Mouse (Mus musculus) layer of hippocampus, adult 9-11 months (tissue): ENCODE data around the gene 2610507B11Rik.
"Not testable (repeated sequence)": the region's sequence is repeated elsewhere in the genome, so short reads cannot be mapped to it uniquely, and the experiment has no call there.

ENCODE experiments used
- DNase-seq: peaks from one replicate; pipeline ENCODE4 v3.0.0; 2022

2610507B11Rik gene

GRCm38 (mm10) chr11:78261380-78262352 lies at the start of gene 2610507B11Rik:
2610507B11Rik (plus strand) TSS chr11:78261752.
- DNase-seq: peak; percentile 90

DNA sequence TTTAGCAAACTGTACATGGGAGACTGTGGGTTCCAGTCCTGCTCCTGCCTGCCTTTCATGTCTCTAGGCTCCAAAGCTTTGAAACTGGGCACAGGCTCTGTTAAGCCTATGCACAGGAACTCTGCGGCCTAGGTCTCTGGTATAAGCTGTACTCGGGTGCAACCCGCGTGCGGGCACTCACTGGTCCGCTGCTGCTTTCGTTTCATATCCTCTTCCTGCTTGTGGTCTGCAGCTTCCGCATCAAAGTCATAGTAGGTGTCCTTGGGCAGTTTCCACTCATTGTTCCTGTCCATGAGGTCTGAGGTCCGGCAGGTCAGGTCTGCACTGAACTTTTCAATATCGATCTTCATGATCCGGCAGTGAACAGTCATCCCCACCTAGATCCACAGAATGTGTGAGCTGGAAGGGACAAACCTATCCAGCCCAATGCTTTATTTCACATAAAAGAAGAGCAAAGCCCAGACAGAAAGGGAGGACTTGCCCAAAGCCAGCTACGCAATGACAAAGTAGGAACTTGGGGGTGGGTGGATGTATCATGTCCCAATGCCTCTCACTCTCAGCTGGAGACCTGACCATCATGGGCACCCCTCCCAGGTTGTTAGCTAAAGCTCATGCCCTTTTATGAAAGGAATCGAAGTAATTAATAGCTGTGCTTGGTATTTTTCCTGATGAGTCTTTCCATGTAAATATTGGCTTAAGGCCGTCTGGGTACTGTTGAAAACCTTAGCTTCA lies 48.3 kb upstream of the 2610507B11Rik start:
- DNase-seq: no peak

GRCm38 (mm10) chr11:78215709-78216317 lies 45.7 kb upstream of the 2610507B11Rik start:
- peak; percentile 60 for DNase-seq

DNA sequence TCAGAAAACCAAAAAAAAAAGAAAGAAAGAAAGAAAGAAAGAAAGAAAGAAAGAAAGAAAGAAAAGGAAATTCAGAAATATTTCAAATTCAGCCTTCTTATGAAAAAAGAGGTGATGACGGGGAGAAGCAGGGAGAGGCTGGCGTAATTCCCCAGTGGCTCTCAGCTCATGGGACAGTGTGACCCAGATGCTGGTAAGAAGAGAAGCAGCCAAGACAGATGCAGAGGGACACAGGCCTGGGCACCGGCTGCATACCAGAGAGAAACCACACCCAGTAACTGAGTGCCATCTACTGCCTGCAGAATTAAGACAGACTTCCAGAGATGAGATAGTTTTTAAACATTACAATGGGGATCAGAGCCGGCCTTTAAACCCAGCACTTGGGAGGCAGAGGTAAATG lies 38.0 kb upstream of the 2610507B11Rik start:
- no peak for DNase-seq

DNA sequence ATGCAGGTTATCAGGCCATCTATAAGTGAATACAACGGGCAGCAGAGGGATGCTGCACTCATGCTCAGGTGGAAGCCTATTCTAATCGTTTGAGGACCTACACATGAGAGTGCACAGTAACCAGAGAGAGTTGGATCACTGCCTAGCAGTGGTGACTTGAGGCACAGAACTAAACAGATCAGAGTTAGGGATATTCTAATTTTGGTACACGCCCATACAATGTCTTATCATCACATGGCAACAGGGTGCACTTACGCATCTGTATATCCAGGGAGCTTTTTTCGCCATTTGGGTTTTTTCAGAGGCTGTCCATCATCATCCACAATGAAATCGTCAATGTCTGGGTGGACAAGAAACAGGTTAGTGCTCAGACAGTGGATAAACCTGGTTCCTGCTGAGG lies 30.0 kb upstream of the 2610507B11Rik start:
- DNase-seq: no peak

- DNase-seq: peak; percentile 91
Measured at GRCm38 (mm10) chr11:78240193-78240857, 21.2 kb upstream of the 2610507B11Rik start.

- DNase-seq: no peak
Measured at GRCm38 (mm10) chr11:78245261-78245626, 16.3 kb upstream of the 2610507B11Rik start.

- peak; percentile 83 for DNase-seq
Measured at GRCm38 (mm10) chr11:78245627-78246317, 15.8 kb upstream of the 2610507B11Rik start, which contains the start of the genes Sdf2 and Supt6. Sdf2 (plus strand) TSS chr11:78245746. Supt6 (minus strand) TSS chr11:78245987.

DNA sequence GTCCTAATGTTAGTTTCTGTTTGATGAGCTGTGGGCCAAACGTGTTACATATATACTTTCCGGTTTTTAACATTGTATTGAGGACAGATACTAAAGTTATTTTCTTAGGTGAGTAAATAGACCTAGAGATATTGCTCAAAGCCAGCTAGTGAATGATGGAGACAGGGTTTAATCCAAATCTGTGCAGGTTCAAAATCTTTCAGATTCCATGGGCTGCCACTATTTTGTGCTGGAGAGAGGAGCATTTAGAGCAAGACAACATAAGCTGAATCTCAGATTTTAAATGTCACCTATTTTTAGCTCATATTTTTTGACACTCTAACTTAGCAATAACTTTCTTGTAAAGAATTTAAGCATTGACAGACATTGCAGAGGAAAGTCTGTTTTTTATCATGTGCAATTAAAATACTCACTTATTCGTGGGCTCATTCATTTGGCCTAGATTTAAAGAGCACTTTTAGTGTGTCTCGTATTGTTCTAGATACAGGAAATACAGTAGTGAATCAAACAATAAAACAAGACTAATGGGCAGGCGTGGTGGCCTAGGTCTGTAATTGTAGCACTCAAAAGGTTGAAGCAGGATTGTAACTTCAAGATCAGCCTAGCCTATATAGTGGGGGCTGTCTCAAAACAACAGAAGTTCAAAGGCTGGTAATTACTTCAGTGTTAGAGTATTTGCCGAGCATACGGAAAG lies 15.1 kb upstream of the 2610507B11Rik start:
- no peak for DNase-seq

GRCm38 (mm10) chr11:78247012-78247348 lies 14.6 kb upstream of the 2610507B11Rik start:
- DNase-seq: no peak

GRCm38 (mm10) chr11:78247727-78248140 lies 13.8 kb upstream of the 2610507B11Rik start:
- DNase-seq: no peak

- no peak for DNase-seq
Measured at GRCm38 (mm10) chr11:78256618-78257017, 4.9 kb upstream of the 2610507B11Rik start.

DNA sequence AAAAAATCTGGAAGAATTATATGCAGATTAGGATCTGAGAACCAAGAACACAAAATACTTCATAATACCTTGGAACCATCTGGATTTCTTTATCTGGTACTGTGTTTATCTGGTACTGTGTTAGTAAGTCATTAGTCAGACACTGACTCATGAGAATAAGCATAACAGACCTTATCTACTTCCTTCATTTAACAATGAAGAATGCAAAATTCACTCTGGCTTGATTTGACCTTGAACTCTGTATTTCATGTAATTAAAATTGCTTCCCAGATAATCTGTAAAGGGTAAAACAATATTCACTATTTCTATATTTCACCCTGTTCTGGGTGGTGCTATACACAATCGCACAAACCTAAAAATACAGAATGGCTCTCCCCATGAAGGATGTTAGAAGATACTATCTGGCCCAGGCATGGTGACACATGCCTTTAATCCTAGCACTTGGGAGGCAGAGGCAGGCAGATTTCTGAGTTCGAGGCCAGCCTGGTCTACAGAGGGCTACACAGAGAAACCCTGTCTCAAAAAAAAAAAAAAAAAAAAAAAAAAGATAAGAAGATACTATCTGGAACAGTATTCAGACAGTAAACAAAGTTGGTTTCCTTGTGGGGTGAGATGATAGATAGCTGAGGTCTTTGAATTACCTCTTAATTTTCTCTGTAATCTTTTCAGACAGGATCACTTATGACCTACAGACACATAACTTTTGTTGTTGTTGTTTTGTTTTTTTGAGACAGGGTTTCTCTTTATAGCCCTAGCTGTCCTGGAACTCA lies 878 bp upstream of the 2610507B11Rik start:
- DNase-seq: no peak

DNA sequence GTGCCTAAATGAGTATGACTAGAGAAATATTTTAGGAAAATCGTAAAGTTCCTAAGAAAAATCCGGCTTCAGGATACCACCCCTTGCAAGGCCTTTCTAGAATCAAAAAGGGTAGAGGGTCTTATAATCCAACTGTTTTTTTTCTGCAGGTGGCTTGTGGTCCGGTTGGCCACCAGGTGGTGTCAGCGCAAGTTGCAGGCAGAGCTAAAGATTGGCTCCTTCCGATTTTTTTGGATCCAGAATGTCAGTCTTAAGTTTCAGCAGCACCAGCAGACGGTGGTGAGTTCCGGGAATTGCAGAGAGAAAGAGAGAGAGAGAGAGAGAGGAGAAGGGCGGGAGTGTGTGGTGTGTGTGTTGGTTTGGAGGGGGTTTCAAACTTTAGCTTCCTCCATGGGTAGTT lies 998 bp downstream of the 2610507B11Rik start:
- DNase-seq: peak; percentile 40

GRCm38 (mm10) chr11:78265571-78265970 lies 4.0 kb downstream of the 2610507B11Rik start:
- no peak for DNase-seq

- DNase-seq: peak; percentile 85
Measured at GRCm38 (mm10) chr11:78271986-78272385, 10.4 kb downstream of the 2610507B11Rik start.

DNA sequence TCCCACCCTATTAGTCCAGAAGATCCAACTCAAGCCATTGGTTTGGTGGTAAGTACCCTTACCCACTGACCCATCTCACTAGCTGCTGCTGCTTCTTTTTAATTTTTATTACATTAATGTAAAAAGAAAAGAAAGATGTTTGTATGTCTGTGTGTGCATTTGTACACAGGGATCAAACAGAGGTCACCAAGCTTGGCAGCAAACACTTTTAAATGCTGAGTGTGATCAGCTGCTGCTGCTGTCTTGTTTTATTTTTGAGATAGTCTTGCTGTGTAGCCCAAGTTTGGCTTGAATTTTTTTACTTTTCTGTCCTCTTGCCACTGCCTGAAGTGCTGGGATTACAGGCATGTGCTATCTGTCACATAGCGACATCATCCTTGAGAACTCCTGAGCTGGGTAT lies 14.0 kb downstream of the 2610507B11Rik start:
- no peak for DNase-seq

DNA sequence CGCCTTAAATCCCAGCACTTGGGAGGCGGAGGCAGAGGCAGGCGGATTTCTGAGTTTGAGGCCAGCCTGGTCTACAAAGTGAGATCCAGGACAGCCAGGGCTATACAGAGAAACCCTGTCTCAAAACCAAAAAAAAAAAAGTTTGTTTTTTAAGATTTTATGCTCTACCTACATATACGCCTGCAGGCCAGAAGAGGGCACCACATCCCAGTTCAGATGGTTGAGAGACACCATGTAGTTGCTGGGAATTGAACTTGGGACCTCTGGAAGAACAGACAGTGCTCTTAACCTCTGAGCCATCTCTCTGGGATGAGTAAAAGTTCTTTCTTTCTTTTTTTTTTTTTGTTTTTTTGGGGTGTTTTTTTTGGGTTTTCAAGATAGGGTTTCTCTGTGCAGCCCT lies 14.6 kb downstream of the 2610507B11Rik start:
- not testable (repeated sequence) for DNase-seq

GRCm38 (mm10) chr11:78278853-78279252 lies 17.3 kb downstream of the 2610507B11Rik start:
- no peak for DNase-seq

- peak; percentile 73 for DNase-seq
Measured at GRCm38 (mm10) chr11:78279586-78279985, 18.0 kb downstream of the 2610507B11Rik start.
